Mouse (Mus musculus): Measurements from ENCODE around the gene Phf21a. TPM values are rescaled to one million over a fixed set of nuclear protein-coding genes. Genes with fewer than 3 reads are reported as not detected.

Phf21a gene
- polyA plus RNA-seq, 1 experiment, result 52.2 TPM

DNA sequence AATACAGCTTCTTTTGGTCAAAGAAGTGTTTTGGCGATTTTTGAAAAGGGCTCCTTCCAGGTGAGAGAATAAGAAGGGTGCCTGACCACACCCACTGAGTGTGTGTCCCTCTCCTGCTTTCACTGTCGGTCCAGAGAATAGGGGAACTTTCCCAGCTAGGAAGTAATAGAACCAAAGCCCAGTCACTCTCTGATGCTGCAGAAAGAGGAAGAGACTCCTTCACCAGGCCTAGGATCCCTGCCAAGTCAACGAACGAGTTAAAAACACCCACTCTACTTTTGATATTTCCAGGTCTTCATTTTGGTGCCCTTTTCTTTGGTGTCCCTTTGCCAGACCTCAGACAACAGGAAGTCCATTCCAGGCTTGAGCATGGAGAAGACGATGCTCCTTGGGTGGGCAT, 31.6 kb downstream of the Phf21a start:
- H3K27me3 ChIP-seq (ENCODE audit: control insufficient read depth, insufficient read depth, low read length, poor library complexity, severe bottlenecking), result no peaks in the 10 kb centered on the region; the same call in 1 of the 2 replicates
- no peaks in the 10 kb centered on the region for H3K4me1 ChIP-seq (ENCODE audit: control insufficient read depth, insufficient read depth, low read length)
- no peaks in the 10 kb centered on the region for H3K9me3 ChIP-seq (replicated peaks; ENCODE audit: control insufficient read depth, insufficient read depth, low read length, poor library complexity, severe bottlenecking)
- H3K36me3 ChIP-seq (ENCODE audit: control insufficient read depth, insufficient read depth, low read length, poor library complexity, severe bottlenecking), result no peaks in the 10 kb centered on the region
- no peak overlapping the region for H3K27ac ChIP-seq (ENCODE audit: insufficient read depth, low read length)
- TF ChIP-seq CTCF (IDR thresholded peaks at IDR 0.05; ENCODE audit: low read depth, low read length) (no peak), POLR2A (IDR thresholded peaks at IDR 0.05; ENCODE audit: insufficient read depth, low read length) (no peak), EP300 (IDR thresholded peaks at IDR 0.05; ENCODE audit: insufficient read depth, low read depth, low read length) (no peak)
- H3K9ac ChIP-seq (ENCODE audit: low read depth, poor library complexity, severe bottlenecking), result no peak overlapping the region
- no peak overlapping the region for H3K4me3 ChIP-seq (ENCODE audit: low read depth, low read length)

DNA sequence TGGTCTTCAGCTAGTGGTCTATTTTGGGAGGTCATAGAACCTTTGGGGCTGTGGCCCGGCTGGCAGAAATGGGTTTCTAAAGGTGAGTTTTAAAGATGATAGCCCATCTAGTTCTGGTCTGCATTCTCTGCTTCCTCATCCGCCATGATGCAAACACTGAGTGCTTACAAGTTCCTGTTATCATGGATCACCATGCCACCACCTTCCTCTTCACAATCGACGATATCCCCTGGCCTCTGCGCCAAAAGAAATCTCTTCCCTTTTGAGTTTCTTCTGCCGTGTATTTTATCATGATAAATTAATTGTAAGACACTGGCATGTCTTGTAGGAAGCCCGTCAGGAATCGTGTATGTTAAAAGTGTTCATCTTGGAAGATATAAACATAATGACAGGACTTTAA, 32.4 kb downstream of the Phf21a start:
- H3K9ac ChIP-seq (ENCODE audit: low read depth, poor library complexity, severe bottlenecking), result no peak overlapping the region
- H3K9me3 ChIP-seq (replicated peaks; ENCODE audit: control insufficient read depth, insufficient read depth, low read length, poor library complexity, severe bottlenecking), result no peaks in the 10 kb centered on the region
- H3K4me3 ChIP-seq (ENCODE audit: low read depth, low read length), result no peak overlapping the region
- H3K27me3 ChIP-seq (ENCODE audit: control insufficient read depth, insufficient read depth, low read length, poor library complexity, severe bottlenecking), result no peaks in the 10 kb centered on the region; the same call in 1 of the 2 replicates
- no peaks in the 10 kb centered on the region for H3K36me3 ChIP-seq (ENCODE audit: control insufficient read depth, insufficient read depth, low read length, poor library complexity, severe bottlenecking)
- TF ChIP-seq EP300 (IDR thresholded peaks at IDR 0.05; ENCODE audit: insufficient read depth, low read depth, low read length), result no peak
- no peak for TF ChIP-seq CTCF (IDR thresholded peaks at IDR 0.05; ENCODE audit: low read depth, low read length)
- no peak for TF ChIP-seq POLR2A (IDR thresholded peaks at IDR 0.05; ENCODE audit: insufficient read depth, low read length)
- no peak overlapping the region for H3K27ac ChIP-seq (ENCODE audit: insufficient read depth, low read length)
- no peaks in the 10 kb centered on the region for H3K4me1 ChIP-seq (ENCODE audit: control insufficient read depth, insufficient read depth, low read length)

DNA sequence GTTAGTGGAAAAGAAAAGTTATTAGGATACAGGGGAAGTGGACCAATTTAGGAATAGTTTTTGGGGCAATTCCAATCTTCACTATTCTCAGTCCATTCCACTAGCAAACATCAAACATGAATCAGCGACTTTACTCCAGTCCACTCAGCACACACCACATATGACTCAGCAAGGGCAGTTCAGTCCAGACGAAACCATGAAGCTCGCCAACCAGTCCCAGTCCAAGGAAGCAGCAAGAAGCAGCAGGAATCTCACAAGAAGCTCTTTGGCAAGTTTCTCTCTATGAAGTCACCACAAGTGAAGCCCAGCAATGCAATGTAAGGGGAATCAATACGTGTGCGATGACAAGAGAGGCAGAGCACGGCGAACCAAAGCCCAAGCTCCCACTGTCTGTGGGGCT, 37.2 kb downstream of the Phf21a start:
- H3K9me3 ChIP-seq (replicated peaks; ENCODE audit: control insufficient read depth, insufficient read depth, low read length, poor library complexity, severe bottlenecking), result no peaks in the 10 kb centered on the region
- H3K27me3 ChIP-seq (ENCODE audit: control insufficient read depth, insufficient read depth, low read length, poor library complexity, severe bottlenecking), result no peaks in the 10 kb centered on the region
- no peaks in the 10 kb centered on the region for H3K36me3 ChIP-seq (ENCODE audit: control insufficient read depth, insufficient read depth, low read length, poor library complexity, severe bottlenecking)
- no peak for TF ChIP-seq CTCF (IDR thresholded peaks at IDR 0.05; ENCODE audit: low read depth, low read length)
- TF ChIP-seq EP300 (IDR thresholded peaks at IDR 0.05; ENCODE audit: insufficient read depth, low read depth, low read length), result no peak
- no peak for TF ChIP-seq POLR2A (IDR thresholded peaks at IDR 0.05; ENCODE audit: insufficient read depth, low read length)
- H3K4me1 ChIP-seq (ENCODE audit: control insufficient read depth, insufficient read depth, low read length), result no peaks in the 10 kb centered on the region
- no peak overlapping the region for H3K9ac ChIP-seq (ENCODE audit: low read depth, poor library complexity, severe bottlenecking)
- no peak overlapping the region for H3K4me3 ChIP-seq (ENCODE audit: low read depth, low read length)
- H3K27ac ChIP-seq (ENCODE audit: insufficient read depth, low read length), result no peak overlapping the region

DNA sequence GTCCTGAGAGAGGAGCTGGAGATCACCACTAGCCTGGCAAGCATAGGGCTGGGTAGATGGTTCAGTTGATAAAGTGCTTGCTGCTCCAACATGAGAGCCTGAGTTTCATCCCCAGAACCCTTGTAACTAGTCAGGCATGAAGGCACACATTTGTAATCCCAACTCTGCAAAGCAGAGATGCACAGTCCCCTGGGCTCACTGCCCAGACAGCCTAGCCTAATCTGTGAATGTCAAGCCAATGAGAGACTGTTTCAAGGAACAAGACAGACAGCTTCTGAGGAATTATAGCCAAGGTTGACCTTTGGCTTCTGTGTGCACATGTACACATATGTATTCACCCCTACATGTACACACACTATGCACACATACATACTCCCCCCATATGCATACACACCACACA, 45.8 kb downstream of the Phf21a start:
- H3K27ac ChIP-seq (ENCODE audit: insufficient read depth, low read length), result no peak overlapping the region
- H3K4me1 ChIP-seq (ENCODE audit: control insufficient read depth, insufficient read depth, low read length), result peaks cover 2% of the 10 kb centered on the region
- no peaks in the 10 kb centered on the region for H3K27me3 ChIP-seq (ENCODE audit: control insufficient read depth, insufficient read depth, low read length, poor library complexity, severe bottlenecking)
- no peaks in the 10 kb centered on the region for H3K36me3 ChIP-seq (ENCODE audit: control insufficient read depth, insufficient read depth, low read length, poor library complexity, severe bottlenecking)
- H3K4me3 ChIP-seq (ENCODE audit: low read depth, low read length), result no peak overlapping the region
- TF ChIP-seq EP300 (IDR thresholded peaks at IDR 0.05; ENCODE audit: insufficient read depth, low read depth, low read length) (no peak), CTCF (IDR thresholded peaks at IDR 0.05; ENCODE audit: low read depth, low read length) (no peak), POLR2A (IDR thresholded peaks at IDR 0.05; ENCODE audit: insufficient read depth, low read length) (no peak)
- H3K9me3 ChIP-seq (replicated peaks; ENCODE audit: control insufficient read depth, insufficient read depth, low read length, poor library complexity, severe bottlenecking), result no peaks in the 10 kb centered on the region
- H3K9ac ChIP-seq (ENCODE audit: low read depth, poor library complexity, severe bottlenecking), result no peak overlapping the region

DNA sequence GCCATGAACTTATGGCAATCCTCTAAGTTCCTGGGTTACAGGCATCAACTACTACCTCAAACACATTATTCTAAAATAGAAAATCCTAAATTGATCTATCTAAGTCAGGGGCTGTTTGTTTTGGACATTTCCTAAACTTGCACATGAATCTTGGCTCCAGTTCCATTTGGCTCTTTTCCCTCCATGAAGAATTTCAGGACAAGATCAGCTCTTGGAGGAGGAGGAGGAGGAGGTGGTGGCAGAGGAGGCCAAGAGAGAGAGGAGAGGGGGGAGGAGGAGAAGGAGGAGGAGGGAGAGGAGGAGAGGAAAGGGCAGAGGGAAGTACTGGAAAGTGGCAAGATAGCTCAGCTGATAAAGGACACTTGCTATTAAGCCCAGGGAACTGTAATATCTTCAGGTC, 46.4 kb downstream of the Phf21a start:
- TF ChIP-seq POLR2A (IDR thresholded peaks at IDR 0.05; ENCODE audit: insufficient read depth, low read length) (no peak), EP300 (IDR thresholded peaks at IDR 0.05; ENCODE audit: insufficient read depth, low read depth, low read length) (no peak), CTCF (IDR thresholded peaks at IDR 0.05; ENCODE audit: low read depth, low read length) (no peak)
- no peak overlapping the region for H3K27ac ChIP-seq (ENCODE audit: insufficient read depth, low read length)
- no peaks in the 10 kb centered on the region for H3K27me3 ChIP-seq (ENCODE audit: control insufficient read depth, insufficient read depth, low read length, poor library complexity, severe bottlenecking)
- peaks cover 4% of the 10 kb centered on the region for H3K4me1 ChIP-seq (ENCODE audit: control insufficient read depth, insufficient read depth, low read length)
- no peaks in the 10 kb centered on the region for H3K9me3 ChIP-seq (replicated peaks; ENCODE audit: control insufficient read depth, insufficient read depth, low read length, poor library complexity, severe bottlenecking)
- H3K4me3 ChIP-seq (ENCODE audit: low read depth, low read length), result no peak overlapping the region
- H3K9ac ChIP-seq (ENCODE audit: low read depth, poor library complexity, severe bottlenecking), result no peak overlapping the region
- H3K36me3 ChIP-seq (ENCODE audit: control insufficient read depth, insufficient read depth, low read length, poor library complexity, severe bottlenecking), result no peaks in the 10 kb centered on the region

DNA sequence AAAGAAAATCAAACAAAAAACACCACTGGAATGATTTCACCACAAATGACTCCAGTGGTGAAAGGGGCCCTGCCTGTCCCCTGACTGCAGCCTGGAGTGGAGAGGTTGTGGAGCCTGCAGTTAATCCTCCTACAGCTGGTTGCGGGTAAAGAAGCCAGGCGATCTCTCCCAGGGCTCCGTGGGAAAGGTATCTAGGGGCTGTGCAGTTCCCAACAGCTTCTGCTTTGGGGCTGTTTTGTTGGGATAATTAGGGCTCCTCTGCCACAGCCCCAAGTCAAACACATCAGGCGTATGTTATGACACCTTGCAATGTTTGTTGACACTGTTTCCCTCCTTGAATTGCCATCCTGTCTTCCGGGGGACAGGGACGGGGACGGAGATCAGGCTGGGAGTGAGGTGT, 47.5 kb downstream of the Phf21a start:
- Histone ChIP-seq H3K36me3 (ENCODE audit: control insufficient read depth, insufficient read depth, low read length, poor library complexity, severe bottlenecking) (no peaks in the 10 kb centered on the region), H3K27ac (ENCODE audit: insufficient read depth, low read length) (no peak overlapping the region), H3K4me1 (ENCODE audit: control insufficient read depth, insufficient read depth, low read length) (peaks cover 4% of the 10 kb centered on the region), H3K9ac (ENCODE audit: low read depth, poor library complexity, severe bottlenecking) (no peak overlapping the region), H3K9me3 (replicated peaks; ENCODE audit: control insufficient read depth, insufficient read depth, low read length, poor library complexity, severe bottlenecking) (no peaks in the 10 kb centered on the region), H3K4me3 (ENCODE audit: low read depth, low read length) (peak overlapping the region; percentile 39), H3K27me3 (ENCODE audit: control insufficient read depth, insufficient read depth, low read length, poor library complexity, severe bottlenecking) (no peaks in the 10 kb centered on the region)
- TF ChIP-seq EP300 (IDR thresholded peaks at IDR 0.05; ENCODE audit: insufficient read depth, low read depth, low read length), result no peak
- no peak for TF ChIP-seq POLR2A (IDR thresholded peaks at IDR 0.05; ENCODE audit: insufficient read depth, low read length)
- TF ChIP-seq CTCF (IDR thresholded peaks at IDR 0.05; ENCODE audit: low read depth, low read length), result no peak
